Comparison of ENCODE assay signal across 11 mouse cellular contexts in the genomic region with DNA sequence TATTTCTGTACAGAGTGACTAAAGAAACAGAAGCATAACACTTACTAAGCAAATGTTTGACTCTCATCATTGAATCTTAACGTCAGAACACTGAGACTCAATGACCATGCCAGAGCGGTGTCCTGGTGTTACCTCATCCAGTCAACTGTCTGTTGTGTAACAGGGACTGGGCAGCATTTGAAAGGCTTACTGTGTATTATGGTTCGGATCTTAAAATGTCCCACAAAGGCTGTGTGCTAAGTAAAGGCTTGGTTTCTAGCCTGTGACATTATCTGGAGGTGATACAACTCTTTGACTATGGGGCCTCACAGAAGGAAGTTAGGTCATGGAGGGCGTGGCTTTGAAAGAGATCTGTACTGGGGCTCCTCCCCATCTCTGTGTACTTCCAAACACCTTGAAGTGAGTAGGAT.
DNase-seq lines count a peak whose midpoint lies in the region; ATAC-seq and TF ChIP-seq lines count a peak whose summit lies in the region.
"Had no signal": no experiment of that assay in that cellular context is flagged by ENCODE, and none has a peak within 500 bp of the region (broad histone marks: within the 10 kb centered on the region; RNA-seq: fewer than 3 reads in every experiment).

No protein-coding gene starts in this region.

- no peaks in the 10 kb centered on the region for H3K9me3 ChIP-seq in liver, embryonic 14.5 days (ENCODE audit: control insufficient read depth, low read length)
- H3K9me3 ChIP-seq: embryonic facial prominence, embryonic 12.5 days had no signal

- no peak overlapping the region for H3K4me3 ChIP-seq in liver, embryonic 14.5 days (ENCODE audit: insufficient read depth in 1 of 2, low read depth in 2 of 2, low read length in 2 of 2)
- H3K4me3 ChIP-seq: embryonic facial prominence, embryonic 12.5 days had no signal

- peak; percentile 58 to 70 for DNase-seq in heart, adult 18-20 months
- DNase-seq in heart, postnatal 25 days (ENCODE audit: low spot score) = no peak
- DNase-seq in ES-CJ7 (ENCODE audit: low read depth, low spot score) = peak; percentile 62
- DNase-seq in fibroblast of lung, adult 2 months (ENCODE audit: low read depth) = peak; percentile 49
- DNase-seq in liver, embryonic 14.5 days (ENCODE audit: low read depth in 3 of 3, low spot score in 3 of 3) = peak in 1 of 3 experiments; percentile 51
- no peak for DNase-seq in layer of hippocampus, postnatal 36 days
- no peak for DNase-seq in left cerebral cortex, postnatal 4 days
- no peak for DNase-seq in retina, postnatal 1 day
- DNase-seq: cerebellum, adult 18-20 months; lung, embryonic 14.5 days had no signal

- H3K9ac ChIP-seq in liver, embryonic 14.5 days (replicated peaks) = no peak overlapping the region
- H3K9ac ChIP-seq: embryonic facial prominence, embryonic 12.5 days; lung, embryonic 14.5 days had no signal

- no peak for TF ChIP-seq EP300 in liver, embryonic 14.5 days (IDR thresholded peaks at IDR 0.05; ENCODE audit: low read depth)

- WGBS in liver, embryonic 14.5 days (ENCODE audit: insufficient replicate concordance) = 68% methylated on average over 4 of the region's 4 CpGs

- H3K36me3 ChIP-seq in liver, embryonic 14.5 days (replicated peaks; ENCODE audit: control insufficient read depth, insufficient read depth, low read depth) = no peaks in the 10 kb centered on the region; the same call in none of the 2 replicates

- H3K27me3 ChIP-seq in liver, embryonic 14.5 days (ENCODE audit: control insufficient read depth, insufficient read depth, low read length) = no peaks in the 10 kb centered on the region
- H3K27me3 ChIP-seq: embryonic facial prominence, embryonic 12.5 days had no signal

- peak overlapping the region; percentile 22; the same call in 1 of the 2 replicates for H3K4me2 ChIP-seq in liver, embryonic 14.5 days (ENCODE audit: low read depth)
- H3K4me2 ChIP-seq: embryonic facial prominence, embryonic 12.5 days; lung, embryonic 14.5 days had no signal

- TF ChIP-seq CTCF in liver, embryonic 14.5 days (IDR thresholded peaks at IDR 0.05; ENCODE audit: low read depth) = no peak

- intact Hi-C loops in heart, postnatal 25 days (cut with DNase I) = no loop called here
- intact Hi-C loops in left cerebral cortex, postnatal 4 days (cut with DNase I) = loop anchor here (10.0 kb wide), 1 partner anchor 122 kb away; no protein-coding TSS in a partner anchor

- H3K4me1 ChIP-seq in liver, embryonic 14.5 days (replicated peaks; ENCODE audit: control insufficient read depth in 2 of 2, insufficient read depth in 2 of 2, low read length in 1 of 2) = peaks cover 13 to 18% of the 10 kb centered on the region in 2 experiments; a peak in 3 of 4 replicates
- H3K4me1 ChIP-seq: embryonic facial prominence, embryonic 12.5 days had no signal

- no peak overlapping the region for H3K27ac ChIP-seq in liver, embryonic 14.5 days
- H3K27ac ChIP-seq: embryonic facial prominence, embryonic 12.5 days had no signal

- peak; percentile 56; the same call in 1 of the 2 replicates for ATAC-seq in liver, embryonic 14.5 days (ENCODE audit: insufficient read depth)

Comparison
In these comparisons a context has a peak if more than half of its experiments do, and no peak if none do; other contexts are left out.
1. DNase-seq: peak in heart, adult 18-20 months (2 of 2), ES-CJ7 (single experiment) and fibroblast of lung, adult 2 months (single experiment); none in heart, postnatal 25 days (single experiment), layer of hippocampus, postnatal 36 days (0 of 2), left cerebral cortex, postnatal 4 days (single experiment) and retina, postnatal 1 day (single experiment).